Mouse (Mus musculus): ENCODE results near the gene Tbc1d10c. TPM values are rescaled to one million over a fixed set of nuclear protein-coding genes. Genes with fewer than 3 reads are reported as not detected.

Gene Tbc1d10c
- polyA plus RNA-seq (2014; fragmentation: Illumina TruSeq; extraction: RNeasy Lipid Tissue Mini Kit (QIAGEN cat#74804); ENCODE audit: low read depth, low replicate concordance): not detected

GRCm38 (mm10) chr19:4190831-4191334 lies at the start of gene Tbc1d10c:
Gene Tbc1d10c, minus strand, starts transcription at chr19:4191284.

GRCm38 (mm10) chr19:4231253-4232185 lies 40.4 kb upstream of the Tbc1d10c start, which contains the start of gene Pold4:
Gene Pold4, plus strand, starts transcription at chr19:4231899.

DNA sequence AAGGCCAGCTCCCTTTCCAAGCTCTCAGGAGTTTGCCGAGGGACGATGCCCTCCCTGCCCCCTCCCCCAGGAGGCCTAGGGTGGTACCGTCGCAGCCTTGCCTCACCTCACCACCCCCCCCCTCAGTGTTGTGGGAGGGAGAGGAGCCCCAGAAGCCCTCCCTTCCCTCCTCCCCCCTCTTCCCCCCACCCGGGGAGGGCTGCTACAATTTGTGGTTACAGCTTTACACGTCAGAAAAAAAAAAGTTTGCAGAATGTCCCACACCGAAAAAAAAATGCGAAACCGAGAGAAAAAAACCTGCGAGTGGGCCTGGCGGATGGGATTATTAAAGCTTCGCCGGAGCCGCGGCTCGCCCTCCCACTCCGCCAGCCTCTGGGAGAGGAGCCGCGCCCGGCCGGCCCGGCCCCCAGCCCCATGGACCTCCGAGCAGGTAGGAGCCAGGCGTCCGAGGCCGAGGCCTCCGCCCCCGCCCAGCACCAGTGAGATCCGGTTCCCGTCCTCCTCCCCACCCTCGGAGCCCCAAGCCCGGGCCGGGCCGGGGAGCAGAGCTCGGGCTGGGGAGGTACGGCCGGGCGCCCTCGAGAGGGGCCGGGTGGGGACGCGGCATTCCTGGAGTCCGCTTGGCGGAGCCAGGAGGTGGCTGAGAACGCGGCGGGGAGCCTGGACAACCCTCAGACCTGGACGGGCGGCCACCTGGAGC lies 23.1 kb upstream of the Tbc1d10c start, which contains the start of the genes Clcf1 and AC109138.7:
Gene Clcf1 (plus strand): TSS at position 168 of the 700 bp plus-strand sequence.
Gene AC109138.7 (plus strand): TSS at position 287 of the 700 bp plus-strand sequence.

GRCm38 (mm10) chr19:4201291-4201909 lies 10.3 kb upstream of the Tbc1d10c start, which contains the start of gene Rad9a:
Gene Rad9a, minus strand, starts transcription at chr19:4201662.

GRCm38 (mm10) chr19:4191528-4192250 lies 605 bp upstream of the Tbc1d10c start, which contains the start of gene Ppp1ca:
Gene Ppp1ca, plus strand, starts transcription at chr19:4192065.

DNA sequence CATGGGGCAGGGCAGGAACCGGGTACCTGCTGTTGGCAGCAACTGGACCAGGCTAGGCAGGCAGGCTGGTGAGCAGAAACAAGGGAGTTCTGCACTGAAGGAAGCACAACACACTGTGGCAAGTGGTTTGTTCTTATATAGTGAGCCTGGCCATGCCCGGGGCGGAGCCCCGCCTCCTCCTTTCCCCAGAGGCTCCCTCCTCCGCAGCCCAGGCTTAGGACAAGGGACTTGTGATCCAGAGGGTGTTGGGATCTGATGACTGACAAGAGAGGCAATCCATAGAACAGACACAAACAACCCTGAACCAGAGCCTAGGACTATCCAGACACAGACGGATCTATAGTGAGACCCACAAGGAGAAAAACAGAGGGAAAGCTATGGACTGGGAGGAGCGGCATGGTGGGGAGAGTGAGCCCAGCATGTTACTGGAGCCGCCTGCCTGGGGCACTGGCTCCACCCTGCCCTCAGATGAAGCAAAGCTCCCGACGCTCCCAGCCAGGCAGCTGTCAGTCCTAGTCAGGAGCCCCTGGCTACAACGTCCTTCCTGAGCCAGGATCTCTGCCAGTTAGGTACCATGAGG lies 15.6 kb downstream of the Tbc1d10c start, which contains the start of gene Carns1:
Gene Carns1 (minus strand): TSS at position 112 of the 580 bp plus-strand sequence.

GRCm38 (mm10) chr19:4162646-4163542 lies 28.2 kb downstream of the Tbc1d10c start, which contains the start of gene Rps6kb2:
Gene Rps6kb2, minus strand, starts transcription at chr19:4163354.

DNA sequence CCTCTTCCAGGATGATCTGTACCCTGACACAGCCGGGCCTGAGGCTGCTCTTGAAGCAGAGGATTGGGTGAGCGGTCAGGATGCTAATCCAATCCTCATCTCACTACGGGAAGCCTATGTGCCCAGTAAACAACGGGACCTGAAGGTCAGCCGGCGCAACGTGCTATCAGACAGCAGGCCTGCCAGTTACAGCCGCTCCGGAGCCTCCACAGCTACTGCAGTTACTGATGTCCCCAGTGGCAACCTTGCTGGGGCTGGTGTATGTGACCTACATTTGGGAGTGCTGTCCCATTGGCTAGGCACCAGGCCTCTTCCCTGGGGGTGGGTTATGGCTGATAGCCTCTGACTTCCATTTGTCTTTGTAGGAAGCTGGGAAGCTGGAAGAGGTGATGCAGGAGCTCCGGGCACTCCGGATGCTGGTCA lies 37.8 kb downstream of the Tbc1d10c start, which contains the start of gene Ptprcap:
Gene Ptprcap (plus strand): TSS at position 373 of the 423 bp plus-strand sequence.

DNA sequence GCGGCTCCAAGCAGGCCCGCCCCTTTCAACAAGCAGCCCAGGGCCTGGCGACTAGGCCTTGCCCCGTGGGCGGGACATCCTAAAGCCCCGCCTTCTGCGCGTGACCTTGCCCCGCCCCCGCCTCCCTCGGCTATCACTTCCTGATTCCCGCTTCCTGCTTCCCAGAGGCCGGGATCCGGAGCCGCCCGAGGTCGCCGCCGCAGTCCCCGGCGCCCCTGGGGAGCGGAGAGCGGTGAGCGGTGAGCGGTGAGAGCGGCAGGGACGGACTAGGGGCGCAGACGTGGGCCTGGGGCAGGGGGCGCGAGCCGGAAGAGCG lies 42.6 kb downstream of the Tbc1d10c start, which contains the start of gene Coro1b:
Gene Coro1b (plus strand): TSS at position 129 of the 316 bp plus-strand sequence.

GRCm38 (mm10) chr19:4143759-4144268 lies 47.3 kb downstream of the Tbc1d10c start, which contains the start of gene Cabp4:
Gene Cabp4, minus strand, starts transcription at chr19:4144033.

DNA sequence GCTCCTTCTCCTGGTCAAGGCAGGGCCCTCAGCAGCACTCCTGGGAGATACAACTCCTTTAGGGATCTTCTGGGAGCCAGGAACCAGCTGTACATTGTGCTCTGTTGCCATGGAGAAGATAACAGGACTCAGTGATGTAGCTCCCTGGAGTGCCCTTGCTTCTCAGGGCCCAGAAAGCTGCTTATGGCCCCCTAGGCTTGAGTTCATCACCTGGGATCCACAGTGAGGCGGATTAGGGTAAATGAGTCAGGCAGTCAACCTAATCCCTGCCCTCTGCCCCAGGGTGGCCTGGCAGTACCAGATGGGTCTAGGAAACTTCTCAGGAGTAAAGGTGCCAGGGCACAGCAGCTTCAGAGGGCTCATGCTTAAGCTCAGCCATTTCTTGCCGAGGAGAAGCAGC lies 51.6 kb downstream of the Tbc1d10c start, which contains the start of gene Gpr152:
Gene Gpr152 (plus strand): TSS at position 342 of the 400 bp plus-strand sequence.

Other genes with a start within 250 kb of the Tbc1d10c start
- gene Aldh3b3, start 232.6 kb downstream of the Tbc1d10c start, polyA plus RNA-seq (2014; fragmentation: Illumina TruSeq; extraction: RNeasy Lipid Tissue Mini Kit (QIAGEN cat#74804); ENCODE audit: low read depth, low replicate concordance): not detected
- 0.99 TPM for gene Aldh3b2, start 219.0 kb downstream of the Tbc1d10c start, polyA plus RNA-seq (2014; fragmentation: Illumina TruSeq; extraction: RNeasy Lipid Tissue Mini Kit (QIAGEN cat#74804); ENCODE audit: low read depth, low replicate concordance)
- 3.2 TPM for gene Acy3, start 204.7 kb downstream of the Tbc1d10c start, polyA plus RNA-seq (2014; fragmentation: Illumina TruSeq; extraction: RNeasy Lipid Tissue Mini Kit (QIAGEN cat#74804); ENCODE audit: low read depth, low replicate concordance)
- gene Tbx10, start 198.5 kb downstream of the Tbc1d10c start, polyA plus RNA-seq (2014; fragmentation: Illumina TruSeq; extraction: RNeasy Lipid Tissue Mini Kit (QIAGEN cat#74804); ENCODE audit: low read depth, low replicate concordance): not detected
- gene Nudt8, start 190.7 kb downstream of the Tbc1d10c start, polyA plus RNA-seq (2014; fragmentation: Illumina TruSeq; extraction: RNeasy Lipid Tissue Mini Kit (QIAGEN cat#74804); ENCODE audit: low read depth, low replicate concordance): not detected
- gene Gm49405, start 190.7 kb downstream of the Tbc1d10c start, polyA plus RNA-seq (2014; fragmentation: Illumina TruSeq; extraction: RNeasy Lipid Tissue Mini Kit (QIAGEN cat#74804); ENCODE audit: low read depth, low replicate concordance): not detected
- not detected for gene Doc2g, start 188.0 kb downstream of the Tbc1d10c start, polyA plus RNA-seq (2014; fragmentation: Illumina TruSeq; extraction: RNeasy Lipid Tissue Mini Kit (QIAGEN cat#74804); ENCODE audit: low read depth, low replicate concordance)
- gene Ndufv1, start 178.5 kb downstream of the Tbc1d10c start, polyA plus RNA-seq (2014; fragmentation: Illumina TruSeq; extraction: RNeasy Lipid Tissue Mini Kit (QIAGEN cat#74804); ENCODE audit: low read depth, low replicate concordance): 6.6 TPM
- 19.5 TPM for gene Gstp1, start 153.3 kb downstream of the Tbc1d10c start, polyA plus RNA-seq (2014; fragmentation: Illumina TruSeq; extraction: RNeasy Lipid Tissue Mini Kit (QIAGEN cat#74804); ENCODE audit: low read depth, low replicate concordance)
- gene Gstp2, start 145.3 kb downstream of the Tbc1d10c start, polyA plus RNA-seq (2014; fragmentation: Illumina TruSeq; extraction: RNeasy Lipid Tissue Mini Kit (QIAGEN cat#74804); ENCODE audit: low read depth, low replicate concordance): 9.4 TPM
- not detected for gene Gstp3, start 131.7 kb downstream of the Tbc1d10c start, polyA plus RNA-seq (2014; fragmentation: Illumina TruSeq; extraction: RNeasy Lipid Tissue Mini Kit (QIAGEN cat#74804); ENCODE audit: low read depth, low replicate concordance)
- gene Cabp2, start 109.7 kb downstream of the Tbc1d10c start, polyA plus RNA-seq (2014; fragmentation: Illumina TruSeq; extraction: RNeasy Lipid Tissue Mini Kit (QIAGEN cat#74804); ENCODE audit: low read depth, low replicate concordance): not detected
- gene Cdk2ap2, start 94.1 kb downstream of the Tbc1d10c start, polyA plus RNA-seq (2014; fragmentation: Illumina TruSeq; extraction: RNeasy Lipid Tissue Mini Kit (QIAGEN cat#74804); ENCODE audit: low read depth, low replicate concordance): 1.1 TPM
- 0.87 TPM for gene Pitpnm1, start 91.3 kb downstream of the Tbc1d10c start, polyA plus RNA-seq (2014; fragmentation: Illumina TruSeq; extraction: RNeasy Lipid Tissue Mini Kit (QIAGEN cat#74804); ENCODE audit: low read depth, low replicate concordance)
- gene Aip, start 65.4 kb downstream of the Tbc1d10c start, polyA plus RNA-seq (2014; fragmentation: Illumina TruSeq; extraction: RNeasy Lipid Tissue Mini Kit (QIAGEN cat#74804); ENCODE audit: low read depth, low replicate concordance): 1.1 TPM
- gene Gpr152, start 51.5 kb downstream of the Tbc1d10c start, polyA plus RNA-seq (2014; fragmentation: Illumina TruSeq; extraction: RNeasy Lipid Tissue Mini Kit (QIAGEN cat#74804); ENCODE audit: low read depth, low replicate concordance): not detected
- not detected for gene Cabp4, start 47.3 kb downstream of the Tbc1d10c start, polyA plus RNA-seq (2014; fragmentation: Illumina TruSeq; extraction: RNeasy Lipid Tissue Mini Kit (QIAGEN cat#74804); ENCODE audit: low read depth, low replicate concordance)
- 31.5 TPM for gene Coro1b, start 42.7 kb downstream of the Tbc1d10c start, polyA plus RNA-seq (2014; fragmentation: Illumina TruSeq; extraction: RNeasy Lipid Tissue Mini Kit (QIAGEN cat#74804); ENCODE audit: low read depth, low replicate concordance)
- gene Ptprcap, start 37.7 kb downstream of the Tbc1d10c start, polyA plus RNA-seq (2014; fragmentation: Illumina TruSeq; extraction: RNeasy Lipid Tissue Mini Kit (QIAGEN cat#74804); ENCODE audit: low read depth, low replicate concordance): 3.5 TPM
- gene Rps6kb2, start 27.9 kb downstream of the Tbc1d10c start, polyA plus RNA-seq (2014; fragmentation: Illumina TruSeq; extraction: RNeasy Lipid Tissue Mini Kit (QIAGEN cat#74804); ENCODE audit: low read depth, low replicate concordance): 3.1 TPM
- gene Carns1, start 15.8 kb downstream of the Tbc1d10c start, polyA plus RNA-seq (2014; fragmentation: Illumina TruSeq; extraction: RNeasy Lipid Tissue Mini Kit (QIAGEN cat#74804); ENCODE audit: low read depth, low replicate concordance): 0.93 TPM
- 103 TPM for gene Ppp1ca, start 781 bp upstream of the Tbc1d10c start, polyA plus RNA-seq (2014; fragmentation: Illumina TruSeq; extraction: RNeasy Lipid Tissue Mini Kit (QIAGEN cat#74804); ENCODE audit: low read depth, low replicate concordance)
- 3.1 TPM for gene Rad9a, start 10.4 kb upstream of the Tbc1d10c start, polyA plus RNA-seq (2014; fragmentation: Illumina TruSeq; extraction: RNeasy Lipid Tissue Mini Kit (QIAGEN cat#74804); ENCODE audit: low read depth, low replicate concordance)
- 0.70 TPM for gene Clcf1, start 23.0 kb upstream of the Tbc1d10c start, polyA plus RNA-seq (2014; fragmentation: Illumina TruSeq; extraction: RNeasy Lipid Tissue Mini Kit (QIAGEN cat#74804); ENCODE audit: low read depth, low replicate concordance)
- gene AC109138.7, start 23.1 kb upstream of the Tbc1d10c start, polyA plus RNA-seq (2014; fragmentation: Illumina TruSeq; extraction: RNeasy Lipid Tissue Mini Kit (QIAGEN cat#74804); ENCODE audit: low read depth, low replicate concordance): not detected
- gene Pold4, start 40.6 kb upstream of the Tbc1d10c start, polyA plus RNA-seq (2014; fragmentation: Illumina TruSeq; extraction: RNeasy Lipid Tissue Mini Kit (QIAGEN cat#74804); ENCODE audit: low read depth, low replicate concordance): not detected
- 3.0 TPM for gene Ssh3, start 77.9 kb upstream of the Tbc1d10c start, polyA plus RNA-seq (2014; fragmentation: Illumina TruSeq; extraction: RNeasy Lipid Tissue Mini Kit (QIAGEN cat#74804); ENCODE audit: low read depth, low replicate concordance)
- gene Ankrd13d, start 91.9 kb upstream of the Tbc1d10c start, polyA plus RNA-seq (2014; fragmentation: Illumina TruSeq; extraction: RNeasy Lipid Tissue Mini Kit (QIAGEN cat#74804); ENCODE audit: low read depth, low replicate concordance): not detected
- 10.8 TPM for gene Grk2, start 114.9 kb upstream of the Tbc1d10c start, polyA plus RNA-seq (2014; fragmentation: Illumina TruSeq; extraction: RNeasy Lipid Tissue Mini Kit (QIAGEN cat#74804); ENCODE audit: low read depth, low replicate concordance)
- 63.7 TPM for gene Kdm2a, start 207.0 kb upstream of the Tbc1d10c start, polyA plus RNA-seq (2014; fragmentation: Illumina TruSeq; extraction: RNeasy Lipid Tissue Mini Kit (QIAGEN cat#74804); ENCODE audit: low read depth, low replicate concordance)
- 2.3 TPM for gene Rhod, start 248.1 kb upstream of the Tbc1d10c start, polyA plus RNA-seq (2014; fragmentation: Illumina TruSeq; extraction: RNeasy Lipid Tissue Mini Kit (QIAGEN cat#74804); ENCODE audit: low read depth, low replicate concordance)